ENCODE assay signal across 7 mouse cellular contexts in genomic region chr2:109674532-109674931, GRCm38 (mm10). TPM values are rescaled to one million over a fixed set of nuclear protein-coding genes. Genes with fewer than 3 reads are reported as not detected.
DNase-seq lines count a peak whose midpoint lies in the region; ATAC-seq and TF ChIP-seq lines count a peak whose summit lies in the region.

Bdnf (plus strand) TSS chr2:109674700.

- DNase-seq in lung, embryonic 14.5 days: no peak
- no peak for DNase-seq in lung, postnatal 25 days (ENCODE audit: low spot score)
- DNase-seq in forebrain, embryonic 10.5 days (ENCODE audit: extremely low spot score, low spot score): peak; percentile 23
- peak in 1 of 2 experiments; percentile 9 for DNase-seq in layer of hippocampus, postnatal 36 days
- no peak for DNase-seq in lung, postnatal 14 days
- DNase-seq in frontal cortex, postnatal 36 days (ENCODE audit: low spot score in 2 of 2): no peak

- no peaks in the 10 kb centered on the region for H3K4me1 ChIP-seq in lung, embryonic 14.5 days (ENCODE audit: insufficient read depth)
- peaks cover 53% of the 10 kb centered on the region for H3K4me1 ChIP-seq in forebrain, embryonic 10.5 days
- peaks cover 6% of the 10 kb centered on the region; the same call in 1 of the 2 replicates for H3K4me1 ChIP-seq in neural tube, embryonic 14.5 days (ENCODE audit: control insufficient read depth, insufficient read depth, low read length)

- WGBS in lung, embryonic 14.5 days: 2% methylated on average over 15 of the region's 15 CpGs
- 2% methylated on average over 15 of the region's 15 CpGs for whole genome bisulfite sequencing in forebrain, embryonic 10.5 days
- under 1% methylated on average over 15 of the region's 15 CpGs for WGBS in neural tube, embryonic 14.5 days

- H3K27me3 ChIP-seq in lung, embryonic 14.5 days (ENCODE audit: insufficient read depth, low read length): peaks cover 63% of the 10 kb centered on the region
- peaks cover 67% of the 10 kb centered on the region for H3K27me3 ChIP-seq in forebrain, embryonic 10.5 days (ENCODE audit: poor library complexity, severe bottlenecking)
- peaks cover 34% of the 10 kb centered on the region for H3K27me3 ChIP-seq in neural tube, embryonic 14.5 days (ENCODE audit: control insufficient read depth, insufficient read depth, low read length)

- H3K27ac ChIP-seq in lung, embryonic 14.5 days (ENCODE audit: low read depth): no peak within 1 kb of the TSS
- H3K27ac ChIP-seq in forebrain, embryonic 10.5 days: no peak within 1 kb of the TSS
- H3K27ac ChIP-seq in neural tube, embryonic 14.5 days (ENCODE audit: low read depth, low read length): no peak within 1 kb of the TSS

- peak within 1 kb of the TSS; percentile 26 for H3K4me3 ChIP-seq in lung, embryonic 14.5 days (ENCODE audit: low read depth, low read length)
- peak within 1 kb of the TSS; percentile 59 for H3K4me3 ChIP-seq in forebrain, embryonic 10.5 days
- H3K4me3 ChIP-seq in neural tube, embryonic 14.5 days (ENCODE audit: low read depth, low read length): peak within 1 kb of the TSS; percentile 58

- H3K4me2 ChIP-seq in lung, embryonic 14.5 days: peak within 1 kb of the TSS; percentile 60
- peak within 1 kb of the TSS; percentile 95 for H3K4me2 ChIP-seq in neural tube, embryonic 14.5 days (ENCODE audit: low read depth, low read length)

- no peak for TF ChIP-seq CTCF in lung, embryonic 14.5 days (IDR thresholded peaks at IDR 0.05; ENCODE audit: low read depth)

- no peaks in the 10 kb centered on the region for H3K9me3 ChIP-seq in lung, embryonic 14.5 days (ENCODE audit: low read depth, low read length)
- no peaks in the 10 kb centered on the region for H3K9me3 ChIP-seq in forebrain, embryonic 10.5 days
- H3K9me3 ChIP-seq in neural tube, embryonic 14.5 days (ENCODE audit: control insufficient read depth, low read length): no peaks in the 10 kb centered on the region

- ATAC-seq in lung, embryonic 14.5 days (ENCODE audit: insufficient read depth): no peak
- ATAC-seq in neural tube, embryonic 14.5 days (ENCODE audit: low read depth): no peak

- no peaks in the 10 kb centered on the region for H3K36me3 ChIP-seq in lung, embryonic 14.5 days (ENCODE audit: insufficient read depth)
- H3K36me3 ChIP-seq in forebrain, embryonic 10.5 days (replicated peaks): no peaks in the 10 kb centered on the region
- no peaks in the 10 kb centered on the region for H3K36me3 ChIP-seq in neural tube, embryonic 14.5 days (ENCODE audit: control insufficient read depth, insufficient read depth, low read length)

- no peak within 1 kb of the TSS for H3K9ac ChIP-seq in lung, embryonic 14.5 days
- H3K9ac ChIP-seq in neural tube, embryonic 14.5 days (replicated peaks; ENCODE audit: low read depth, low read length): no peak within 1 kb of the TSS

RNA-seq across cellular contexts. Expression of gene Bdnf, which starts in this region (rescaled TPM):
- 0.76 and 0.91 TPM in 2 replicates for polyA plus RNA-seq in lung, embryonic 14.5 days (2014; fragmentation: Nextera tagmentation; extraction: Ambion mirVana)
- 1.9 TPM in 2 replicates for polyA plus RNA-seq in forebrain, embryonic 10.5 days (2016; fragmentation: Nextera tagmentation; extraction: Ambion mirVana)
- total RNA-seq in layer of hippocampus, postnatal 36 days (2021): 10 to 100 TPM; 30.8 to 34.2 TPM
- 5.0 and 5.7 TPM in 2 replicates for polyA plus RNA-seq in neural tube, embryonic 14.5 days (2014; fragmentation: Nextera tagmentation; extraction: Ambion mirVana)
